Mouse (Mus musculus): ENCODE data around the gene Popdc3.

DNA sequence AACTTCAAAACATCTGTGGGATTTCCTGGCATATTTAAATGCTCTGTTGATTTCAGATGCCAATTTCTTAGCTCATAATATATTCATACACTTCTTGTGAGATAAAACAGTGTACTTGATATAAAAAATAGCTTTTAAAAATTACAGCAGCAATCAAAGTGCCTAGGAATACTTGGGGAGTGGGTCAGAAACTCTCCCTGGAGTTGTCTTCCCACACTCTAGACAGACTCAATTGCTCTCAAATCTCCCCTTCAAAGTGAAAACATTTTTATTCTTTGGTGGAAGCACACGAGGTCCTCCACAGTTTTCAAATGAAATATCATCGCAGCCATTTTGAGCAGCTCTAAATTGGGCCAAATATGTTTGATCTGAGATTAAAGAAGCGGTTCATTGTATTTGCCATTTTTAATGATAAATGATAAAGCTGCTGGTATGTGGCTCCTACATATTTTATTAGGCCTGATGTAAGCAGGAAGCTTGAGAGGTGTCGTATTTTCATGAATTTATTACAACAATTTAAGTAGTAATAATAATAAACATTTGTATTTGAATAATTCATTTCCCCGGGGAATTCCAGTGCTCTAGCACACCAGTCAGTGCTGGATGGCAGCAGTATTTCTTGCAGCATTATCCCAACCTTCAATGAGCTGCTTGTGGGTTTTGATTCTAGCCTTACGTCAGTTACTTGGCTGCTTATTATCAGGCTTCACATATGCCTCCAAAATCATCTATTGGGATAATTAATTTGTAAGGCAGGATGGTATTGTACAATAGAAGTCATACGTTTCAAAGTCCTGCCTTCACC, 150.5 kb downstream of the Popdc3 start:
- TF ChIP-seq CTCF (IDR thresholded peaks at IDR 0.05; ENCODE audit: insufficient read depth, low read length) (no peak), POLR2A (IDR thresholded peaks at IDR 0.05; ENCODE audit: borderline replicate concordance, extremely low read depth, low read depth, low read length) (no peak)
